Mouse (Mus musculus): ENCODE results near the gene Pdlim4.
"Not testable (repeated sequence)": the region's sequence is repeated elsewhere in the genome, so short reads cannot be mapped to it uniquely, and the experiment has no call there.

Gene Pdlim4

DNA sequence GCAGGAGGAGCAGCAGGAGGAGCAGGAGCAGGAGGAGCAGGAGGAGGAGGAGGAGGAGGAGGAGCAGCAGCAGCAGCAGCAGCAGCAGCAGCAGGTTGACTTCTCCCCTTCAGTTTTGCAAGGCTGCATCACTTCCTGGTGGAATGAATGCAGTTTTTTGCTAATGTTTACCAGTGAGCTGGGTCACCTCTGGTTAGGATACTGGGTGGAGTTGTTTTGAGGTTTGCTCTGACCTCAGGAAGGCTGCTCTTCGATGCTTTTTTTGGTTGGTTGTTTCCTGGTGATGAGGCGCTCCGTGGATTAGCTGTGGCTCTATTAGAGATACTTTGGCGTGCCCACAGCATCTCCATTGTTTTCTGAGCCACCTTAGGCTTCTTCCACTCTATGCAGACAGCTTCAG is 51.2 kb downstream of the Pdlim4 start:
- DNase-seq (ENCODE audit: low spot score): no peak

DNA sequence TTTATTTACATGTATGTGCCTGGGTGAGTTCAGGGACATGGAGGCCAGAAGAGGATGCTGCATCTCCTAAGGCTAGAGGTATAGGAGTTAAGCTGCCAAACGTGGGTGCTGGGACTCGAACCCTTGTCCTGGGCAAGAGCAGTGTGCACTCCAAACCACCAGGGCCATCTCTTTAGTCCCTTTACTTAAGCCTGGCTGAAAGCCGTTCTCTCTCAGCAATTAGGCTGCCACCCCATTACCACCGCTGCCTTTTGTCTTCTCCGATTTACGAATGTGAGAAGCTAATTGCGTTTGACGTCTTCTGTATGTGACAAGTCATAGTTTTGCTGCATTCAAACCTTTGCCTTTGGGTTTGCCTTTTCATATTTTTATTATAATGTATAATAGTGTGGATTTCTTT is 52.8 kb downstream of the Pdlim4 start:
- DNase-seq (ENCODE audit: low spot score): peak; percentile 55

DNA sequence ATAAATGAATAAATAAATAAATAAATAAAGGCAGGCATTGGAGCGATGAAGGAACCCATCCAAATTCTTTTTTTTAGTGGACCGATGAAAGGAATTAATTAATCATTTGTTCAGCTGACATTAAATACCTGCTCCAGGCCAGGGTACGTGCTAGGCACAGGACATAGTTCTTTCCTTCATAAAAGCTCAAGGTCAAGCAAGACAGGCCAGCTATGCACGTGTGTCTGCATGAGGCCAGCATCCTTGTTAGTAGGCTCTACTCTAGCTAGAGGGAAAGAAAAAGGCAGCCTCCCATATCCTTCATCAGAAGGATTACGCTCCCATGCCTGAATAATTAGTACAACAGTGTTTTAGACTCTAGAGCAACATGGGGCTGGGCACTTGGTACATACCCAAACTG is 55.9 kb downstream of the Pdlim4 start:
- no peak for DNase-seq (ENCODE audit: low spot score)

DNA sequence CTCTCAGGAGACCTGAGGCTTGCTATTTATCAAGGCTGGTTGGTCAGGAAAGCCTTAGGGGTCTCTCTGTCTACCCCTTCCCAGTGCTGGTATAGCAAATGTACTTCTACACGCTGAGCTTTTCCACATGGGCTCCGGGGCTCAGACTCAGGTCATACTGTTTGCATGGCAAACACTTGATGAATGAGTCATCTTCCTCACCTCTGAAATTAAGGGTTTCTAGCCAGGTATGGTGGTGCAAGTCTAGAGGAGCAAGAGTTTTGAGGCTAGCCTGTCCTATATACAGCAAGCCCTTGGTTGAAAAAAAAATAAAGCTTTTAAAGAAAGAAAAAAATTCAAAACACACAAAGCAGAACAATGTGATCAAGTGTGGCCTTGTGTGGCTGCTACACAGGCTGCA is 57.6 kb downstream of the Pdlim4 start:
- no peak for DNase-seq (ENCODE audit: low spot score)

DNA sequence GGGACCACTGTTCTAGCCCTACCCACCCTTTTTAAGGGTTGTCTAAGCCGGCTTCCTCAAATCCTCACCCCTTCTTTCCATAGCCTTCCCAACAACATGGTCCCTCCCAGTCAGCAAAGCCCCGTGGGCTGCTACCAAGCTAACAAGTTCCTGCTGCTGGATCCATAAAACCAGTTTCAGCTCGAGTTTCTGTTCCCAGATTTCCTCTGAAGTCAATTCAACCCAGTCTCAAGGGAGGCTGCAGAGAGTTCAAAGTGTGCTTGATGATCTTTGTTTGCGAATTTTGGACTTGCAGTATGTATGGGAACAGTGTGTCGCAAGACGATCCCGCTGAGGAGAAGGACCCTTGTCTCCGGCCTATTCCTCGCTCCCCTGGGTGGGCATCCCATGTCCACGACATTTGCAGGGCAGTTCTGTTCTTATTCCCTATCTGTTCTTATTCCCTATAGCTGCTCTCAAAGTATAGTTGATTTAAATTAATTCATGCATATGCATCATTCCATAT is 60.3 kb downstream of the Pdlim4 start:
- no peak for DNase-seq (ENCODE audit: low spot score)

DNA sequence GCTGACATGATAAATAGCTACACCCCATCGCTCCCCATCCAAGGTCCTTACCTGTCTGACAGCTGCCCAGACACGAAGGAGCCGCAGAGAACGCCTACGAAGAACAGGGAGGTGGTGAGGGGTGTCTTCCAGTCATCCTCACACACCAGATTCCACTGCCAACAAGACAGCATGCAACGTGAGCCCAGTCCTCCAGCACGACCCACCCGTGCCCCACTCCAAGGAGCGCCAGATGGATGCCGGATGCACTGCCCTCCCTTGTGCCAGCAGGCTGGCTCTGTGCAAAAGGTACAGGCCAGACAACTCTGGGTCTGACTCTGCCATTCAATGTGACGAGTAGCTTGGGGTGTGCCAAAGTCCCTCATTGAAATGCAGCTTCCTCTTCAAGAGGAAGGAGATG is 61.1 kb downstream of the Pdlim4 start:
- no peak for DNase-seq (ENCODE audit: low spot score)

DNA sequence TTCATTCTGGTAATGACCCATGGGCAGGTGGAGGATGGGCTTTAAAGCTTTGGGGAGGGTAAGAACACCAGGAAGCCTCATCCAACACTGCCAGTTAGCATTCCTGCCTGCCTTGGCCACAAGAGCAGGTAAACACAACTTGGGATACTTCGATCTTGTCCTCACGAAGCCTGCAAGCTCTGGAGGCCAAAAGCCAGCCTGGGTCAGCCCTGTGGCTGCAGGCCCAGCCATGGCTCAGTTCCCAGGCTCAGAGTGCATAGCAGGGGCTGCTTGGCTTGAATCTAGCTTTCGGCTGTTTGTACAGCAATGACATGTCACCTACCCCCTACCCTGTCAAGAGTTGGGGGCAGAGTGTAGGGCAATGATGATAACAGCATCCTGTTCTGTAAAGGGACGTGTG is 61.9 kb downstream of the Pdlim4 start:
- no peak for DNase-seq (ENCODE audit: low spot score)

DNA sequence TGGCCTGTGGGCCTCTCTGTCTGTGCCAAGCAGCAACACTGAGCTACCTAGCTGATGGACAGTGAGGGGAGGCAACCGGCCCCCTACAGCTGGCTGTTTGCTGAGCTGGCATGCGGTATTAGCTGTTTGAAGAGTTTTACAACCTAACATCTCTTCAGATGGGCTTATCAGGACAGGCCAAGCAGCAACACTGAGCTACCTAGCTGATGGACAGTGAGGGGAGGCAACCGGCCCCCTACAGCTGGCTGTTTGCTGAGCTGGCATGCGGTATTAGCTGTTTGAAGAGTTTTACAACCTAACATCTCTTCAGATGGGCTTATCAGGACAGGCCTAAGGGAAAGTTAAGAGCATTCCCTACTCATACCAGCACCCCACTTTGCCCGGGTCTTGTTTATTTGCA is 62.5 kb downstream of the Pdlim4 start:
- DNase-seq (ENCODE audit: low spot score): not testable (repeated sequence)
